Mouse (Mus musculus) ES-E14 (cell line): ENCODE measurements at regions not wholly inside any gene's neighbourhood (a gene's known extent, or its start where the extent isn't known, plus 50 kb on each side); places are given as distances from the start of the nearest gene placed in this dataset.

Experiments
- DNase-seq: peaks from one replicate; pipeline ENCODE4 v3.0.0-alpha.2; 2013; ENCODE audit warnings: low read depth, low spot score
- H3K27ac ChIP-seq: 2 replicates; pipeline ENCODE4 v1.5.1; 2012; ENCODE audit warnings: low read depth, mild to moderate bottlenecking, low read length, moderate library complexity, mixed read lengths; ENCODE audit not compliant: poor library complexity, insufficient read depth, severe bottlenecking
- H3K36me3 ChIP-seq: 2 replicates; pipeline ENCODE4 v1.6.1; 2012; ENCODE audit warnings: mild to moderate bottlenecking, low read length, moderate library complexity, mixed read lengths; ENCODE audit not compliant: control insufficient read depth, poor library complexity, insufficient read depth, severe bottlenecking
- H3K4me1 ChIP-seq, 2 experiments: fragments of 150-350 bp in 1 of 2; sonication (generic) in 1 of 2; 2 replicates each; pipeline ENCODE4 v1.6.1; 2012; ENCODE audit warnings: low read length in 2 of 2, mild to moderate bottlenecking in 1 of 2, mixed read lengths in 1 of 2; ENCODE audit not compliant: control insufficient read depth in 2 of 2, insufficient read depth in 2 of 2, poor library complexity in 1 of 2
- H3K4me3 ChIP-seq, 2 experiments: fragments of 150-350 bp in 1 of 2; sonication (generic) in 1 of 2; 2 replicates each; pipeline ENCODE4 v1.5.1; 2012; ENCODE audit warnings: low read length in 2 of 2, low read depth in 1 of 2, mild to moderate bottlenecking in 1 of 2, mixed read lengths in 1 of 2; ENCODE audit not compliant: insufficient read depth in 1 of 2, poor library complexity in 1 of 2, severe bottlenecking in 1 of 2
- H3K9ac ChIP-seq: 2 replicates; pipeline ENCODE4 v1.6.1; 2012; ENCODE audit warnings: low read depth, mild to moderate bottlenecking, low read length, mixed read lengths; ENCODE audit not compliant: poor library complexity, insufficient read depth, severe bottlenecking
- H3K9me3 ChIP-seq: fragments of 150-350 bp; sonication (generic); 2 replicates; pipeline ENCODE4 v1.6.1; 2012; ENCODE audit warnings: low read depth, mild to moderate bottlenecking, low read length; ENCODE audit not compliant: control insufficient read depth, insufficient read depth
- CHD2 ChIP-seq: IDR thresholded peaks from 2 replicates; pipeline ENCODE4 v1.6.1; 2014; ENCODE audit warnings: mild to moderate bottlenecking, low read depth, low read length, inconsistent platforms
- HCFC1 ChIP-seq: IDR thresholded peaks from 2 replicates; pipeline ENCODE4 v1.6.1; 2012; ENCODE audit warnings: low read length, inconsistent platforms, borderline replicate concordance; ENCODE audit not compliant: insufficient read depth
- MAFK ChIP-seq: IDR thresholded peaks from 2 replicates; pipeline ENCODE4 v1.6.1; 2014; ENCODE audit warnings: mild to moderate bottlenecking, low read depth, low read length, inconsistent platforms; ENCODE audit not compliant: insufficient read depth
- ZC3H11A ChIP-seq: IDR thresholded peaks from 2 replicates; pipeline ENCODE4 v1.6.1; 2012; ENCODE audit warnings: low read depth, mild to moderate bottlenecking, inconsistent platforms, low read length, borderline replicate concordance
- ZNF384 ChIP-seq: IDR thresholded peaks from 2 replicates; pipeline ENCODE4 v1.6.1; 2012; ENCODE audit warnings: low read depth, low read length, inconsistent platforms
- in situ Hi-C, 2 experiments: fragments of 600-800 bp; cut with MboI; formaldehyde crosslinking; loops; one replicate each; pipeline ENCODE4 v1.15.1; 2025; ENCODE audit warnings: low sequenced_read_pairs in 2 of 2, inconsistent platforms in 1 of 2; ENCODE audit not compliant: unreplicated experiment in 2 of 2

DNA sequence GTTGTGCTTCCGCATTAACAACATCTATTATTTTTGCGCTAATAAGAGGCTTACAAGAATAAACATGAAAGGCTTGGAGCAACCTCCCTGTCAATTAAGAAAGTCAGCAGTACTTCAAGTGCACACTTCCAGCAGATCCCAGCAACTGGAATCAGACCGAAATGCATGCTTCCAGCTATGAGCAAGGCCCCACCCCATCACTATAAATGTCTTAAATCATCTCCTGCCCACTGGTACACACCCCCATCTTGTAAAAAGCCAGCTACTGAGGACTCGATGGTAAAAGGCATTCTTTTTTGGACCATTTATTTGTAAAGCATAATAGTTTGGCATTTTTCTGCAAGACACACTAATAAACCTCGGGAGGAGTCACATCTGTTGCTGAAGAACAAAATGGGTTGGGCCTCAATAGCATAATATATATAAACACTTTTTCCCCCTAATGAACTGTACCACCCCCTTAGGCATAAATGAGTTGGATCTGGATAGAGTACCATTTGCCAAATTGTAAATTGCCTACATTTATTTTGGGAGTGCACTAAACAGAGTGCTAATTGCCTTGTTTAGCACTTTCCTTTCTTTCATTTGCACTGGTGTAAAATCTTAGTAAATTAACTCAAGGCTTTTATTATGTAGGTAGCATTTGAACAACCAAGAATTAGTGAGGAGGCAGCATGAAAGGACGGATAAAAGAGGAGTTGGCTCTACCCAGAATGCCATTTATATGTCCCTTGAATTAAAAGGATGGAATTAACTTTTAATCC lies 371.8 kb downstream of the Nr2f2 start:
- TF ChIP-seq ZC3H11A (no peak), MAFK (no peak), ZNF384 (no peak), HCFC1 (no peak), CHD2 (no peak)
- Histone ChIP-seq H3K4me3 (no peak overlapping the region), H3K27ac (no peak overlapping the region), H3K9ac (no peak overlapping the region), H3K4me1 (no peaks in the 10 kb centered on the region), H3K9me3 (no peaks in the 10 kb centered on the region), H3K36me3 (no peaks in the 10 kb centered on the region)
- in situ Hi-C loops: no loop called here
- DNase-seq: no peak

DNA sequence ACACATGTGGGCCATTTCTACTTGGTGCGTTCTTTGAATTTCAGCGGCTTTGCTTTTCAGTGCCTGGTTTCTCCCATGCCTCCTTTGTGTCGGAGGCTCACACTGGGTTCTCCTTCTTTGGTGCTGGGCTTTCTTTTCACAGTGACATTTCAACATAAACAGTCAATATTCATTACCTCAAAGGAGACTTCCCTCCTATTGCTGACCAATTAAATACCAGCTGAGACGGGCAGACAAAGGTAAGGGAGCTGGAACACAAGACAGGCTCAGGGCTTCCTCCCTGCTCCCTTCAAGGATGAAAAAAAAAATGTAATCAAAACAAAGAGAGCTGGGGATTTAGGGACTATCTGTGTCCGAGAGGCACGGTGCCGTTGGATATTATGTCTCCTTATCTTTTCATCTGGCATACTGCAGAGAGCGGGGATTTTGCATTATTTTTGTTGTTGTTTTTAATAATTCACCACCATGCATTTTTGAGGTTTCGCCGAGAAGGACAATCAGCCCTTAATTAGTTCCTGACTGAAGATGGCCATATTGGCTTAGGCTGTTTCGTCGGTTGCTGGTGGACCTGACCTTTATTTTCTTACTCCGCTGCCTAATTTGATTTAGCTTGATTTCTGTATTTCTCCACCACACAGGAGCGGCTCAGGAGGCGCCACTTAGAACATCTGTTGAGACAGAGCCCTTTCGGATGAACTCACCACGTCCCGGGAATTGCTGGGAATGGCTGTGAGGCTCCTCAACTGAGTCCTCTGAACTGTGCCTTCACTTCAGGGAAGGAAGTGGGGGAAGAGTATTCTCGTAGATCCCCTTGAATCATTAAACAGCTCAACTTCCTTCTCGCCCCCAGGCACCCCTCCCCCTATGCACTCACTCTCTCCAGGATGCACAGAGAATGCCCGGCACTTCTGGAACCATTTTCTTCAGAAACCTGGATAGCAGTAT lies 373.9 kb downstream of the Nr2f2 start:
- no peaks in the 10 kb centered on the region for H3K9me3 ChIP-seq
- H3K27ac ChIP-seq: no peak overlapping the region
- in situ Hi-C loops: no loop called here
- no peak for DNase-seq
- no peak for TF ChIP-seq ZC3H11A
- no peak for TF ChIP-seq CHD2
- no peak for TF ChIP-seq ZNF384
- no peak for TF ChIP-seq MAFK
- no peak for TF ChIP-seq HCFC1
- H3K36me3 ChIP-seq: no peaks in the 10 kb centered on the region
- no peak overlapping the region for H3K9ac ChIP-seq
- no peaks in the 10 kb centered on the region for H3K4me1 ChIP-seq
- no peak overlapping the region for H3K4me3 ChIP-seq

DNA sequence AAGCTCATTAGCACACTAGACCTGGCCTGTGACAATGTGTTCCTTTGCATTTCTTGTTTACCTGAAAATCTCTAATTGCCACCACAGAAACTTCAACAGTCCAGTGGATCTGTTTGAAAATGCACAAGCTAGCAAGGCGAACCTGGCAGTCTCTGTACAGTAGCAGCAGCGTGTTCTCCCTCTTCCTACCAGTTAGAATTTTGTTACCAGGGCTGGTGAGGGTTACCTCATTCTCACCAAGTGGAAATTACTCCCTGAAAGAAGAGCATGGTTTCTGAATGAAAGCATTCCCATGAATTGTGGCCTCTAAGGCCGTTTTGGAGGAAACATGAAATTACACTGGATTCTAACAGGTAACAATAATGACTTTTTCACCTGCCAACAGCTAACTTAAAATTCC lies 374.6 kb downstream of the Nr2f2 start:
- Histone ChIP-seq H3K9ac (no peak overlapping the region), H3K4me1 (no peaks in the 10 kb centered on the region), H3K36me3 (no peaks in the 10 kb centered on the region), H3K4me3 (no peak overlapping the region), H3K9me3 (no peaks in the 10 kb centered on the region), H3K27ac (no peak overlapping the region)
- TF ChIP-seq ZC3H11A: no peak
- in situ Hi-C loops: no loop called here
- no peak for DNase-seq

DNA sequence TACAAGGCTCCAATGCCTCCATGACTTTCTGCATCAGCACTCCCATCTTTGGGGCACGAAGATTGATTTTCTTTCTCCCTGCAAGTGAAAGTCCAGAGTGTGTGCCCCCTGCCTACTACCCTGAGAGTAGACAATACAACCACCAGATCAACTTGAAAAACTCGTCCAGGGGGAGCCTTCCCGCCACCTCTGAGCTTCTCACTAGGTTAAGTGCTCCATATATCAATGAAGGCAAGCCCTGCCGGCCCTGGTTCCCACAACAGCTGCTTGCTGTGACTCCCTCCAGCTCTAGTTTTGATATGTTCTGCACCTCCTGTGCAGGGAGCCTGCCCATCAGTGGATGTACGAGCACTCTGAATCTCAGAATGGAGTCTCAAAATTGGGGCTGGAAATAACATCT lies 377.8 kb downstream of the Nr2f2 start:
- no peak overlapping the region for H3K9ac ChIP-seq
- no peaks in the 10 kb centered on the region for H3K4me1 ChIP-seq
- in situ Hi-C loops: no loop called here
- no peaks in the 10 kb centered on the region for H3K9me3 ChIP-seq
- H3K4me3 ChIP-seq: no peak overlapping the region
- no peak for DNase-seq
- no peaks in the 10 kb centered on the region for H3K36me3 ChIP-seq
- no peak for TF ChIP-seq ZC3H11A
- TF ChIP-seq MAFK: no peak
- TF ChIP-seq HCFC1: no peak
- TF ChIP-seq ZNF384: no peak
- no peak for TF ChIP-seq CHD2
- H3K27ac ChIP-seq: no peak overlapping the region
